Mouse (Mus musculus) spleen, postnatal 4 days (tissue): Measurements from ENCODE around the gene Slc4a1.
"Not testable (repeated sequence)": the region's sequence is repeated elsewhere in the genome, so short reads cannot be mapped to it uniquely, and the experiment has no call there.

Experiments used
- DNase-seq, 2 experiments: peaks; one replicate each; pipeline ENCODE4 v3.0.0; 2022; ENCODE audit warnings: low spot score in 2 of 2

Slc4a1 gene

DNA sequence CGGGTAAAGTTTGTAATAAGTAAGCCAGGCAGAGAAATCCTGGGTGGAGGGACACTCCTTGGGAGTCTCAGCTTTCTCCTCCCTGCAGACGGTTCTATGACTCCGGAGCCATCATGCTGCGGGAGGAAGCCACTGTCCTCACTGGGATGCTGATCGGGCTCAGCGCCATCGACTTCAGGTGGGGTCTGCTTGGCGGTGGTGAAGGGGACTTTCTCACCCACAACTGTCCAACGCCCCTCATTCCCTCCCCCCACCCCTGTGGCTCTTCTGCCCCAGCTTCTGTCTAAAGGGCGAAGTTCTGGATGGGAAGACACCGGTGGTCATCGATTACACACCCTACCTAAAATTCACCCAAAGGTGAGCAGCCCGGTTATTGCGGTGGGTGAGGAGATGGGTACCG, 33.1 kb upstream of the Slc4a1 start:
- DNase-seq, result no peak

DNA sequence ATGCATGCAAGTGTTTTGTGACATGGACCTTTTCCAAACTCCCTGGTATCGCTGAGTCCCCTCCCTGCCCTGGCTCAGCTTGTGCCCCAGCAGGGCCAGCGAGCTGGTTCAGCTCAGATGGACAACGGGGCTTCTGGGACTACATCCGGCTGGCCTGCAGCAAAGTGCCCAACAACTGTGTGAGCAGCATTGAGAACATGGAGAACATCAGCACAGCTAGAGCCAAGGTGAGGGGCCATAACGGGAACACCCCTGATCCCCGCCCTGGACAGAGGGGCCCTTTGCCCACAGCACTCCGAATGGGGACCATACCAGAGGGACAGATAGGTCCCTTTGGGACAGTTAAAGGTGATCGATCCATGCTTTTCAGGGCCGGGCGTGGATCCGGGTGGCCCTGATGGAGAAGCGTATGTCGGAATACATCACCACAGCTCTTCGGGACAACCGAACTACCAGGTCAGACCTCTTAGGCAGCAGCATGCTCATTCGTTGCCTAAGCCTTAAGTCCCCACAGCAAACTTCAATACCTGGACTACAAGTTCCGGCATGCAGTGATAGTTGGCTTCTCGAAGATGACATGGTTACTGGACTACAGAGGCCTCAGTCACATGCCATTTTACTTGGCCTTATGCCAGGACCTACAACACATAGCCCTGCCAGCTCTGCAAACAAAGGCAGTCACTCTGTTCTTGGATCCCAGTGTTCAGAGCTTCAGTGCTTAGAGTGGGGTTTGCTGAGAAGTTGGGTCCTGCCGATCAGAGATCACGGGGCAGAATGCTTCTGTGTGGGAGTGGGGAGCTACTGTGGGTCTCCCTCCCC, 32.2 kb upstream of the Slc4a1 start:
- no peak for DNase-seq

DNA sequence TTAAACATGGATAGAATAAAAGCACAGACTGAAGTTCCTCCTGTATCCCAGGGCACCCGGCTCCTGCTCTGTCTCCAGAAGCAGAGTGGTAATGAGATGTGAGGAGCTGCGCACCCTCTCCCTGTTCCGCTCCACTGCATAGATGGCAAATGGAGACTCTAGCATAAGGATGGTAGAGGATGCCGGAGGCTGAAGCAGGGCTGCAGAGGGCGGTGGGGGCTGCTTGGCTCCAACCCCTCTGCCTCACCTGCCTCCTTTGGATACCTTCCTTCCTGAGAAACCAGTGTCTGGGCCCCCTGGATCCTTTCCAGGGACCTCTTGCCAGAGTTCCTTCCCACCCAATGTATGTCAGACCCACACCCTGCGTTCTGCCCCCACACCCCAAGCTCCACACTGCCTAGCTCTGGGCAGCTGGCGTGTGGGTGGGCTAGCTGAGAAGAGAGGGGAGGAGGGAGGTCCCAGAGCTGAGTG, 30.7 kb upstream of the Slc4a1 start:
- DNase-seq, result no peak

DNA sequence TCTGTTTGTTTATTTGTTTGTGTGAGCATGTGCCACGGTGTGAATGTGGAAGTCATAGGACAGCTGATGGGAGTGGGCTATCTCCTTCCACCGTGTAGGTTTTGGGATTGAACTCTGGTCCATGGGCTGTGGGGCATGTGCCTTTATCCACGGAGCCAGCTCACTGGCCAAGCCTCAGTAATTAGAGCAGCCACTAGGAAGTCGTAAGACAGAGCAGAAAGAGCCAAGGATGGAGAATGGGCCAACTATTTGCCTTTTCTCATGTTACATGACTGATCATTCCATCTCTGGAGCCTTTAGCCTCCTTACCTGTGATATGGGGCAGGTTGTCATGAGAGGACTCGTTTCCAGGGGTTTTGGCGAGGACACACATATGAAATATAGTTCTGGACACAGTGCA, 30.3 kb upstream of the Slc4a1 start:
- no peak for DNase-seq

DNA sequence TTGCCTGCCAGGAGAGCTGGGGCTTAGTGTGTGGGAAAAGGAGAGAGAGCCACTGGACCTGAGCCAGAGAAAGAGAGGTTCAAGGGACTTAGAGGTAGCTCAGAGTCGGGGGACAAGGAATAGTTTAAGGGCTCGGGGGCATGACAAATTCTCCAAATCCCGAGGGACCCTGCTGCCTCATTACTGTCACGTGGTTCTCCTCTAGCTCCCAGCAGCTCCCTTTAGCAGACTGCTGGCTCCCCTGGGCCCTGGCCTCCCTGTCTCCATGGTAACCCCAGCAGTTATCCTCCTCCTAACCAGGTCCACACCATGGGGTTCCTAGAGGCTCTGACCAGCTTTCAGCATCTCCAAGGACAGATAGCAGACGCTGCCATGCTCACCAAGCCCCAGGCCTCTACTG, 29.2 kb upstream of the Slc4a1 start:
- DNase-seq, result no peak

DNA sequence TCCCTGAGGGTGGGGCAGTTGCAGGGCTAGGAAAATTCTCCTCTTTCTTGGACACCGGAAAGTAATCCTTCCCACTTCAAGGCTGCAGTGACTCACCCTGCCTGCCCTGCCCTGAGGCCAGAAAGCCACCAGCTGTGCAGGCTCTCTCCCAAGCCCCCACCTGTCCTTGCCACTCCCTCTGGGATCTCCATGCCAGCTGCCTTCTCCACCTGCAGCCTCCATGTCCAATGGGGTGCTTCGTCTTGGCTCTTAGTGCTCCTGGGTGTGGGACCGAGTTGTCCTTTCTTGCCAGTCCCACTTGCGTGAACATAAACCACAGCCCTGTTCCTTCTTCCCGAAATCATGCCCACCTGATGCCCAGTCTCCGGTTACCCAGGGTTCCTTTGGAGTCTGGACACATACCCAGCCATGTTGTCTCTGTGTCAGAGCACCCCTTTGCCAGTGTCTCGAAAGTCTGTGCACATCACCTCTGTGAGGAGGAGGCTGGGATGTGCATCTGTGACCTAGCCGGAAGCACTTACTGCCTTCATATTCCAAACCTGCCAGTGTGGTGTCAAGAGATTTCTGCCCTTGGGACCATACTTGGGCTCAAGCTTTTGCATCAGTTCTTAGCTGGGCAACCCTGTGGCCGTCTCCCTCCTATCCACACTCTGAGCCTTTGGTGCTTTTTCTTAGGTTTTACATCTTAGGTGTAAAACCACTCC, 28.6 kb upstream of the Slc4a1 start:
- DNase-seq, result no peak

DNA sequence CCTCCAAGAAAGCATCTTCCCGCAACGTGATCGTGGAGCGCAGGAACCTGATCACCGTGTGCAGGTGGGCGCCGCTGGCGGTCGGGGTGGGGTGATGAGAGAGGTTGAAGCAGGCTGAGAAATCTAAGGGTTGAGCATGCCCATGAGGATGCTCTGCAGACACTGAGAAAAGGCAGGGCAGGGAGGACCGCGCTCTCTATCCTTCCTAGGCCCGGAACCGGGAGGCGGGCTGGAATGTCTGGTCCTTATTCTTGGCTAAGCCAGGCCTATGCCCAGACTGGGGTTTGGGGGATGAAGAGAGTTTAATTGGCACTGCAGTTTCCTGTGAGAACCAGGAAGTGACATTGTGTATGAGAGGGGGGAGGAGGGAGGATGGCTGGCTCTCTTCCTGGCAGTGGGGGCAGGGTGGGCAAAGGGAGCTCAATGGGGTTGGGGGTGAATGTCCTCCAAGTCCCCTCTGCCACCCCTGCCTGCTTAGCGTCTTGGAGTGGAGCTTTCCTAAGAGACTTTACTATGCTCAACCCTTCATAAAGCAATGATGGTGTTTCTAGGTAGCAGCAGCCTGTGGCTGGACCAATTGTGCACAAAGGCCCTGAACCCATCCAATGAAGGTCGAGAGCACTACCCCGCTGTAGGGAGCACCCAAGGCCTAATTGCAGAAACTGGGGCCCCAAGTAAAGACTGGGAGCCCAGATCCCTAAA, 27.9 kb upstream of the Slc4a1 start:
- DNase-seq, result no peak

DNA sequence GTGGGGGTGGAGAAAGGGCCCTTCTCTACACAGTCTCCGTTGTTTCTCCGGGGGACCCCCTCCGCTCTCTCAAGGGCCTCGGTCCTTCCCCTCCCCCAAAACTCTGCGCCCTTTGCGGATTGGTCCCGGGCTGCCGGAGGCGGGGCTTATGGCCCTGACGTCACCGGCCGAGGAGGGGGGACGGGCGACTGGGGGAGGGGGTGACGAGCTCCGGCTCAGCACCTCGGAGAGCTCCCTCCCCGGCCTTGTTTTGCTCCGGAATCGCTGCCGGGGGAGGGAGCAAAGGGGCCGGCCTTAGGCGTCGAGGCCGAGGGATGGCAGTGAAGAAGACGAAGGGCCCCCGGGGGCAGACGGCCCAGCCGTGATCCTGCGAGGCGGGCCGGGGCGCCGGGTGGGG, 27.2 kb upstream of the Slc4a1 start, which contains the start of gene Rundc3a:
Gene Rundc3a, plus strand, starts transcription at position 166 of the 397 bp plus-strand sequence.
- peak; percentile 75 to 91 for DNase-seq

DNA sequence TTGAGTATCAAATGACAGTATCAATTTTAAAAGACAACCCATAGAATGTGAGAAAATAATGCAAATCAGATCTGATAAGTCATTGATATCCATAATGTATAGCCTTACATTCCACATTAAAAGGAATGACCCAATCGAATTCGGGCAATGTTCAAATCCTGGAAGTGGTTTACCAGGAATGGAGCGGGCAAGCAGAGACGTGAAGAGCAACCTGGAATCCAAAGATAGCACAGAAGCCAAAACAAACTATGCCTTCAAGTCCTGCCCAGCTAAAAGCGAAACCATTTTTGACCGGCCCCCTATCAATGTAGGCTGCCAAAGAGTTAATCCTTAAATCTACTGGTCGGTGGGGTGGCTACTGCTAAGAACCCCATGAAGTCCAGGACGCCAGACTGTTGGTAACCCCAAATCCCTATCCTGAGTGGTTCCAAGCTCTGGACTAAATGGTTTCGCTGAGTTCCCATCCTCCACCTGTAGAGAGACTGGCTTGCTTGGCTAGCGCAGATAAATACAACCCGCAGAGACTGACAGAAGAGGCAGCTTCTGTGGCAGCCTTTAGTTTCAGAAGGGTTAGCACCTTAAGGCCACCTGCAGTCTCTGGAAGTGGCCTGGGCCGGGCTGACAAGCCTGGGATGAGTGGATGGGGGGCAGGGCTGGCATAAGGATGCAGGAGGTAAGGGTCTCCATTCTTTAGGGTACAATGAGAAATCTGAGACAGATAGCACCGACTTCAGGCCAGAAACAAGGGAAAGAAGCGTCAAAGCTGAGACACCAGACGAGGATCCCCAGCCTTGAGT, 26.6 kb upstream of the Slc4a1 start:
- DNase-seq, result peak in 1 of 2 experiments; percentile 58

DNA sequence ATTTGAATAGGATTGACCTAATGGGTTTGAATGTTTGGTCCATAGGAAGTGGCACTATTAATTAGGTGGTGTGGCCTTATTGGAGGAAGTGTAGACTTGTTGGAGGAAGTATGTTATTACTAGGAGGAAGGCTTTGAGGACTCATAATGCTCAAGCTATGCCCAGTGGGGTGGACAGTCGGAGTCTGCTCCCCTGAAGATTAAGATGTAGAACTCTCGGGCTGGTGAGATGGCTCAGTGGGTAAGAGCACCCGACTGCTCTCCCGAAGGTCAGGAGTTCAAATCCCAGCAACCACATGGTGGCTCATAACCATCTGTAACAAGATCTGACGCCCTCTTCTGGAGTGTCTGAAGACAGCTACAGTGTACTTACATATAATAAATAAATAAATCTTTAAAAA, 23.4 kb upstream of the Slc4a1 start:
- not testable (repeated sequence) for DNase-seq

DNA sequence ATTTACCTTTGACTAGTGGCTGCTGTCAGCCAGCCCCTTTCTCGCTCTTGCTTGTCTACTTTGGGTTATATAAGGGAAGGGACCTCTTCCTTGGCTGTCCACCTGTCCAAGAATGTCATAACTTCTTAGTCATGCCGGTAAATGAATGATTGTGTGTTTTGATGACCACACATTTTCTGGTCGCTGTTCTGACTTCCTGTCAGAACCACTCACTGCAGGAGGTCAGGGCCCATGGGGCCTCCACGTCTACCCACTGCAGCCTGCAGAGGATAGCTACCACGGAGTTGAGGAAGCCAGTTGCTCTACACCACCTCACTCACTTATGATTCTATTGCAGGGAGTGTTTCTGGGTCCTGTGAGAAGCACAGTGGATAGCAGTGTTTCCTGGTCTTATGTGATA, 20.1 kb upstream of the Slc4a1 start:
- DNase-seq, result no peak

DNA sequence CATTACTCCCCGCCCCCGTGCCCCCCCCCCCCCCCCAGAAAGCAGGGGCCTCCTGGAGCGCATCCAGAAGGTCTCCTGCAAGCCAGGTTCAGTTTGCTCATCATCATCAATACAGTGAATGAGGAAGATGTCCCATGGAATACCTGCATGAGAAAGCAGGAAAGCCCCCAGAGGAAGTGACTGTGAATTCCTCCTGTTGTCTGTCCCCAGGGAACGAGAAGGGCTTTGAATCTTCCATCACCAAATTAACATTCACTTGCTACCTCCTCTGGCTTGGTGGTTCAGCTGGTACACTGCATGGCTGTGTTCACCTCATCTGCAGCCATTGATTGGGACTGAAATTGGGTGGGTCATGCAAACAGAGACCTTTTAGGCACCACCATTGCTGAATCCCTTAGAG, 19.1 kb upstream of the Slc4a1 start:
- no peak for DNase-seq

DNA sequence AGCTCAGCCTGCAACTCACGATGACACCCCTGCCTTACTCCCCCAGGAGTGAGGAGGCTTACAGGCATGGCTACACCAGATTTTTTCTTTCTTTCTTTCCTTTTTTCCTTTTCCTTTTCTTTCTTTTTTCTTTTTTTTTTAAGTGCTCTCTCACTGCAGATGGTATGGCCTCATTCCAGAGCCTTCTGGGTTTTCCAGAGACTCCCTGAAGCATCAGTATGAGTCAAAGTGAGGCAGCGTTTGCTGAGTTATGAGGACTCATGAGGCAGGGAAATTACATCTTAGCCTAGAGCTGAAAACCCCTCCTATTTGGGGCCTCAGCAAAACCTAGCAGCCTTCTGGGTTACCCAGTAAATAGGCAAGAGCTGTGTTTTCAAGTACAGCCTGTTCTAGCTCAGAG, 18.4 kb upstream of the Slc4a1 start:
- no peak for DNase-seq

DNA sequence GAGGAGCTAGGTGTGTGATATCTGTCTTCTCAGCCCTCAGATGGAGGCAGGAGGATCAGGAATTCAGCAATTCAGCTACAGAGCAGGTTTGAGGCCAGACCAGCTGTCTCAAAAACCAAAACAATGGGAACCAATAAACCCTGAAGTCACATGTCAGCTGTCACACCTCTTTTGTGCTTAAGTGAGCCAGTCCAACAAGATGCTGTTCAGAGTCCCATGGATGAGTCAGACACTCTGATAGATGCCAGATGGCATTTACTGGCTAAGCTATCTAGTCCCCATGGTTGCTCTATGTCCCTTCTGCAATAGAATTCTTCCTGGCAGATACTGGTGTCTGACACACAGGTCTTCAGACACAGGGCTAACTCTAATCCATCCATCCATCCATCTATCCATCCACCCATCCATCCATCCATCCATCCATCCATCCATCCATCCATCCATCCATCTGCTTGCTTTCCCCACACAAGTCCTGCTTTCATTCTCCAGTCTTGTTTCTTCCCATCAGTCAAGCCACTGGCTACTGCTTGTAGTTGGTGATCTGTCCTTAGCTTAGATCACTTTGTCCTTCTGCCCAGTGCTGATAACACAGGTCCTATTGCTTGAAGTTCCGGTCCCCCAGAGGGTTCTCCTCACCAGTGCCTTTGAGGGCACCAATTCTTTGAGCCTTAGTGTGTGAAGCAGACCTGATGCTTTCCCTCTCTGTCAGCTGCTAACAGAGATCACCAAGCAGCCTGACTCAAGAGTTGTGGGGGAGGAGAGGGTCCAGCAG, 17.5 kb upstream of the Slc4a1 start:
- no peak for DNase-seq

DNA sequence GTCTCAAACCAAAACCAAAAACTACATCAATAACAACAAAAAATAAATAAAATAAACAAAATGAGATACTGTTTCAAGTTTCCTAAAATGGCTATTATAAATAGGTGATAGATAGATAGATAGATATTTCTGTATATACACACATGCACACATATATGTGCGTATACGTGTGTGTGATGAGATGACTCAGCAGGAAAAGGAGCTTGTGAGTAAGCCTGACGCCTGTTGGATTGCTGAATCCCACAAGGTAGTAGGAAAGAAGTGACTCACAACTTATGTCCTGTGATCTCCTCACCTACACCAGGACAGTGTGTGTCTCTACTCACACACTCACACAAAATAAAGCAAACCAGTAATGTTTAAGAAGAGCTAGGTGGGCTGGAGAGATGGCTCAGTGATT, 16.8 kb upstream of the Slc4a1 start:
- no peak for DNase-seq

DNA sequence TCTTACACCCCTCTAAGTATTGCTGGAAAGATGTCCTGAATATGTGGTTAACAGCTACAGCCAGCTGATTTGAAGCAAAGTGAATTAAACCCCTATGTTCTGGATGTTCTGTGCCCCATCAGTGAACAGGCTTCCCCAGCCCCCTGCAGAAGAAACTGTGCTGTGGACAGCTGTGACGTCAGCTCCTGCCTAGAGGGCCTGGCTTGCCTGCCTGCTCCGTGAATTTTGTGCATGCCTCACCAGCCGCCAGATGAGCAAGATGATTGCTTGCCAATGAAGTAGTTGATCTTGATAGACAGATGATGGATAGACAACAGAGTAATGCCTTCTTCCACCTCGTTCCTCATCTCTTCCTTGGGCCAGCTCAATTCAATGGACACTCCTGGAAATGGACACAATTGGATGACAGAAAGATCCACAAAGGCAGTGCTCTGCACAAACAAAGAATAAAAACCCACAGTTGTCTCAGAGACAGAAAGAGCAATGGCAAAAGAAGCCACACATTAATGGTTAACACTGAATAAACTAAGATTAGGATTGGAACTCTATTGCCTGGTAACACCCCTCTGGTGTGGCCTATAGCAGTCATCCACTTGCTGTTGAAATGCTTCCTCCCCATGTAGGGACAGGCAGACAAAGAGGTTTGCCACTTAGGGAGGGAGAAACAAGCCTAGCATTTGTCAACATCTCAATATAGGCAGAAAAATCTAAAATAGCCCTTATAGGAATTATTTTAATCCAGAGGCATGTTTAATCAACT, 15.5 kb upstream of the Slc4a1 start:
- no peak for DNase-seq

DNA sequence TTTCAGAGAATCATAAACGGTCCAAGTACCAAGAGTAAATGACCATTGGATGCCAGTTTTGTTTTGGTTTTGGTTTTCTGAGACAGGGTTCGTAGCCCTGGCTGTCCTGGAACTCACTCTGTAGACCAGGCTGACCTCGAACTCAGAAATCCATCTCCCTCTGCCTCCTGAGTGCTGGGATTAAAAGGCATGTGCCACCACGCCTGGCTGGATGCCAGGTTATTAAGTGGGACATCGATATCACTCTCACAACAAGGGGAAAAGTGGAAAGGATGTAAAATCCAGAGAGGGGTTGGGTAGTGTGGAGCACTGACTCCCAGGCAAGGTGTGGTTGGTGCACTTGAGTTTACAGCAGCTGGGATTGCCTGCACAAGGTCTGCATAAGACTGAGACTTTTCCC, 14.1 kb upstream of the Slc4a1 start:
- DNase-seq, result no peak

DNA sequence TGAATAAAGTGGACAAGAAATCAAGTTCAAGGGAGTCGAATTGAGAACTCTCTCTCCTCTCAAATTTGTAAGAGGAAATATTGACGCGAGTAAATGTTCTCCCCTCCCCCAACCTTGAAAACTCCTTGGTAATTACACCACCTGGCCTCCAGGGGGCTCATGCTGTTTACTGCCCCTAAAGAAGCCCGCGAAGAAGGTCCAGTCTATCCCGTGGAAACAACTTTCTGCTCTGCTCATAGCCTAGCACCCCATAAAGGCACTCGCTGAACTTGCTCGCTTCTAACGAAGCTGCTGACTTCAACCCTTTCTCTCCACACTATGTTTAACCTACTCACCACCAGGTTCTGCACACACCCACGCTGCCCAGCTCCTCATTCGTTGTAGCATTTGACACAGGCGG, 11.2 kb upstream of the Slc4a1 start:
- DNase-seq, result peak; percentile 52 to 76

DNA sequence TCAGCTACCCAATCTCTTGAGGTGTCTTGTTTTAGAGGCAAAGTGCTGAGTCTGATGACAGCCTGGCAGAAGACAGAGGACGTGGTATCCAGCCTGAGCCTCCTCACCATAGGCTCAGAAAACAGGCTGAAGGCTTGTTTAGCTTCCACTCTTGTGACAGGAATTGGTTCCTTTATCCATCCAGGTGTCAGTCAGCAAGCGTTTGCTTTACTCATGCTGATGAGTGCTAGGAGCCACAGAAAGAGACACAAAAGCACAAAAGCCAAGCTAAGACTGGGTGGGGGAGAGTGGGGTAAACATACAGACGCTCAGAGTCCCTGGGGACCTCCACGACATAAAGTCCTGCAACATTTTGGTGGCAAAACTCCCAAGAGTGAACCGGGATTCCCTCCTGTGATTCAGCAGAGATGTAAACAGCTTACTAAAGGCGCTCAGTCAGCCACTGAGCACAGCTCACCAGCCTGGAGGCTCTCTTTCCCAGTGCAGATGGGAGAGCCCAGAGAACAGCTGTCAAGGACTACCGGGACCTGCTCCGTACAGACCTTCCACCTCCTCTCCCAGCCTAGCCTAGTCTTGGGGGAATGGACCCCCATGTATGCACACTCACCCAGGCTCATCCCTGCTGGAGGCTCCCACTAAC, 10.3 kb upstream of the Slc4a1 start:
- peak; percentile 50 to 81 for DNase-seq
